Mouse (Mus musculus): ENCODE measurements around the gene Phf2. TPM values are rescaled to one million over a fixed set of nuclear protein-coding genes. Genes with fewer than 3 reads are reported as not detected.
A peak's percentile ranks its signal among the peaks of the same experiment; 100 is the strongest.

Phf2 gene
- polyA plus RNA-seq, 1 experiment from 2014 or later, result 8.6 TPM

- Histone ChIP-seq H3K4me2 (replicated peaks) (no peak overlapping the region), H3K9me3 (replicated peaks) (no peaks in the 10 kb centered on the region), H3K36me3 (no peaks in the 10 kb centered on the region), H3K27ac (replicated peaks) (0 out of 2 replicates have a peak overlapping the region, but pooled peaks have one; percentile 12), H3K4me1 (peaks cover 72% of the 10 kb centered on the region), H3K27me3 (no peaks in the 10 kb centered on the region), H3K4me3 (replicated peaks) (no peak overlapping the region), H3K9ac (no peak overlapping the region)
- 37% methylated on average over 7 of the region's 7 CpGs for WGBS
- ATAC-seq (ENCODE audit: insufficient number of reproducible peaks, low FRiP score, low TSS enrichment, low read depth), result no peak
Measured at GRCm38 (mm10) chr13:48857246-48857932, 13.5 kb downstream of the Phf2 start.

DNA sequence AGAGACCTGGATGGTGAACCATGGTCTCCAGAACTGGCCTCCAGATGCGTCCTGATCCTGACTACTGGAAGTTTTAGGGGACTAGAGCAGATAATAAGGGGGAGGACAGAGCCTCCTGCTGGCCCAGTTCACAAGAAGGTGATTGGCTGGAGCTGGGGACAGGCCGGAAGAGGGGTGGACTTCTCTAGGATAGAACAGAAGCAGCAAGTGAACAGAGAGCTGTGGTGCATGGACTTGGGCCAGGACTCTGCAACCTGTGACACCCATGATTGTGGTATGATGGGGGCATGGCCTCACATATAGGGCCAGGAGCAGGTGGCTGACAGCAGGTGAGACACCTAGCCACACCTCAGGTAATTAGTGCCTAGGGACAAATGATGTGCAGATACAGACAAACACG lies 17.0 kb downstream of the Phf2 start:
- Histone ChIP-seq H3K36me3 (no peaks in the 10 kb centered on the region), H3K4me1 (peaks cover 67% of the 10 kb centered on the region), H3K4me2 (replicated peaks) (no peak overlapping the region), H3K27ac (replicated peaks) (0 out of 2 replicates have a peak overlapping the region, but pooled peaks have one; percentile 71), H3K27me3 (no peaks in the 10 kb centered on the region), H3K9me3 (replicated peaks) (no peaks in the 10 kb centered on the region), H3K4me3 (replicated peaks) (no peak overlapping the region), H3K9ac (no peak overlapping the region)
- WGBS, result 56% methylated on average over 3 of the region's 3 CpGs
- ATAC-seq (ENCODE audit: insufficient number of reproducible peaks, low FRiP score, low TSS enrichment, low read depth), result no peak

- Histone ChIP-seq H3K36me3 (no peaks in the 10 kb centered on the region), H3K27me3 (no peaks in the 10 kb centered on the region), H3K9ac (no peak overlapping the region), H3K4me2 (replicated peaks) (no peak overlapping the region), H3K9me3 (replicated peaks) (no peaks in the 10 kb centered on the region), H3K4me3 (replicated peaks) (no peak overlapping the region), H3K4me1 (peaks cover 65% of the 10 kb centered on the region), H3K27ac (replicated peaks) (peak overlapping the region; percentile 71)
- ATAC-seq (ENCODE audit: insufficient number of reproducible peaks, low FRiP score, low TSS enrichment, low read depth), result no peak
- WGBS, result 8% methylated on average over 2 of the region's 2 CpGs
Measured at GRCm38 (mm10) chr13:48853475-48853874, 17.4 kb downstream of the Phf2 start.

DNA sequence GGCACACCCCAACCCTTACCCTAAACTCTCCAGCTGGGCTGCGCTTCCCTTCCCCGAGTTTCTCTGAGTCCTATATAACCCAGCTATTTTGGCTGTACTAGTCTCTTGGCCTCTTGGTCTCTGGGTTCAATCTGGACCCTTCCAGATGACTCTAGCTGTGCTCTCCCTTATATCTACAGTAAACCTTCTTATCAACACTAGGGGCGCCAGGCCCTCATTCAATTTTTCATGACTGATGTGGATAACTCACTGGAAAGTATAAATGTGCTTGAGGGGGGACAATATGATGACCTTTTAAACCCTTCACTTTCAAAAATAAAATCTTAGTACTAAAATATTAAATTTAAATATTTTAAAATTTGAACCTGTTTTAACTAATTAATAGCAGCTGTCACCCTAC lies 18.1 kb downstream of the Phf2 start:
- 66% methylated on average over 3 of the region's 3 CpGs for WGBS
- H3K36me3 ChIP-seq, result no peaks in the 10 kb centered on the region
- ATAC-seq (ENCODE audit: insufficient number of reproducible peaks, low FRiP score, low TSS enrichment, low read depth), result no peak
- no peaks in the 10 kb centered on the region for H3K9me3 ChIP-seq (replicated peaks)
- H3K4me1 ChIP-seq, result peaks cover 60% of the 10 kb centered on the region
- H3K4me2 ChIP-seq (replicated peaks), result no peak overlapping the region
- no peak overlapping the region for H3K27ac ChIP-seq (replicated peaks)
- no peak overlapping the region for H3K4me3 ChIP-seq (replicated peaks)
- H3K27me3 ChIP-seq, result no peaks in the 10 kb centered on the region
- H3K9ac ChIP-seq, result no peak overlapping the region

- no peak overlapping the region for H3K27ac ChIP-seq (replicated peaks)
- H3K4me1 ChIP-seq, result peaks cover 50% of the 10 kb centered on the region
- H3K36me3 ChIP-seq, result no peaks in the 10 kb centered on the region
- H3K27me3 ChIP-seq, result no peaks in the 10 kb centered on the region
- H3K9ac ChIP-seq, result no peak overlapping the region
- WGBS, result 80% methylated on average over 5 of the region's 5 CpGs
- no peak overlapping the region for H3K4me3 ChIP-seq (replicated peaks)
- no peak for ATAC-seq (ENCODE audit: insufficient number of reproducible peaks, low FRiP score, low TSS enrichment, low read depth)
- no peak overlapping the region for H3K4me2 ChIP-seq (replicated peaks)
- no peaks in the 10 kb centered on the region for H3K9me3 ChIP-seq (replicated peaks)
Measured at GRCm38 (mm10) chr13:48851719-48852118, 19.2 kb downstream of the Phf2 start.

DNA sequence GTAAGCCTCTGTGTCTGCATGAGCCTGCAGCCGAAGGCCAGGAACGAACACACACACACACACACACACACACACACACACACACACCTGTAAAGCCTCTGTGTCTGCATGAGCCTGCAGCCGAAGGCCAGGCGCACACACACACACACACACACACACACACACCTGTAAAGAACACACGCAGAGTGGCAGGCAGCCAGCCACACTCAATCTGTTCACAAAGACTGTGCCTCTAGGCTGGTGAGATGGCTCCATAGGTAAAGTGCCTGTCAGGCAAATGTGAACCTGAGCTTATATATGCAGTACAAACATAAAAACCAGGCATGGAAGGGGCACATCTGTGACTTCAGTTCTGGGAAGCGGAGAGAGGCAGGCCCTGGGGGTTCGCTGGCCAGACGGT lies 20.1 kb downstream of the Phf2 start:
- Histone ChIP-seq H3K4me1 (peaks cover 43% of the 10 kb centered on the region), H3K4me2 (replicated peaks) (no peak overlapping the region)
- no peak for ATAC-seq (ENCODE audit: insufficient number of reproducible peaks, low FRiP score, low TSS enrichment, low read depth)

DNA sequence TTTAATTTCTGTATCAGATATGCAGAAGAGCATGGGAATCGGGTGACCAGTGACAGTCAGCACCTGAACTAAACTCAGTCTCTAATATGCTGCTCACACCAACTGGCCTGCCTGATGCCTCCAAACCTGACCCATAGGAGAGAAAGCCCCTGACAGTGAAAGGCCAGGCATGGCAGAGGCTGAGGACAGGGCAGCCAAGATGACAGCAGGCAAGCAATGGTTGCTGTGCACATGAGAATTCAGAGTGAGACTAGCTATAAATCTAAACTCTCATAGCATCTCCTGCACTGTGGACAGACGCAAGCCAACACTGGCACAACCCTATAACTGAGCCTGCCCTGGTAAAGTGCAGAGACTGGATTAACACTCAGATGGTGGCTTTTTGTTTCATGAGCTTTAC lies 20.6 kb downstream of the Phf2 start:
- Histone ChIP-seq H3K4me2 (replicated peaks) (no peak overlapping the region), H3K27me3 (no peaks in the 10 kb centered on the region), H3K4me3 (replicated peaks) (no peak overlapping the region), H3K36me3 (no peaks in the 10 kb centered on the region), H3K4me1 (peaks cover 40% of the 10 kb centered on the region), H3K9me3 (replicated peaks) (no peaks in the 10 kb centered on the region), H3K9ac (no peak overlapping the region), H3K27ac (replicated peaks) (no peak overlapping the region)
- WGBS, result 85% methylated on average over 2 of the region's 2 CpGs
- ATAC-seq (ENCODE audit: insufficient number of reproducible peaks, low FRiP score, low TSS enrichment, low read depth), result no peak

More for the DNA sequence above, 20.1 kb downstream of the Phf2 start:
- Histone ChIP-seq H3K36me3 (no peaks in the 10 kb centered on the region), H3K9me3 (replicated peaks) (no peaks in the 10 kb centered on the region), H3K4me3 (replicated peaks) (no peak overlapping the region), H3K27ac (replicated peaks) (no peak overlapping the region), H3K9ac (no peak overlapping the region), H3K27me3 (no peaks in the 10 kb centered on the region)
- 74% methylated on average over 8 of the region's 8 CpGs for WGBS

- Histone ChIP-seq H3K27ac (replicated peaks) (no peak overlapping the region), H3K4me1 (peaks cover 31% of the 10 kb centered on the region), H3K27me3 (no peaks in the 10 kb centered on the region), H3K4me3 (replicated peaks) (no peak overlapping the region), H3K9ac (no peak overlapping the region), H3K36me3 (no peaks in the 10 kb centered on the region), H3K4me2 (replicated peaks) (no peak overlapping the region), H3K9me3 (replicated peaks) (no peaks in the 10 kb centered on the region)
- WGBS, result 21% methylated on average over 3 of the region's 3 CpGs
- no peak for ATAC-seq (ENCODE audit: insufficient number of reproducible peaks, low FRiP score, low TSS enrichment, low read depth)
Measured at GRCm38 (mm10) chr13:48849155-48849554, 21.8 kb downstream of the Phf2 start.

- Histone ChIP-seq H3K4me2 (replicated peaks) (no peak overlapping the region), H3K9ac (no peak overlapping the region), H3K4me3 (replicated peaks) (no peak overlapping the region), H3K9me3 (replicated peaks) (no peaks in the 10 kb centered on the region), H3K36me3 (no peaks in the 10 kb centered on the region), H3K4me1 (peaks cover 13% of the 10 kb centered on the region), H3K27me3 (no peaks in the 10 kb centered on the region), H3K27ac (replicated peaks) (no peak overlapping the region)
- no peak for ATAC-seq (ENCODE audit: insufficient number of reproducible peaks, low FRiP score, low TSS enrichment, low read depth)
- WGBS, result 59% methylated on average over 4 of the region's 4 CpGs
Measured at GRCm38 (mm10) chr13:48845308-48845707, 25.6 kb downstream of the Phf2 start.

DNA sequence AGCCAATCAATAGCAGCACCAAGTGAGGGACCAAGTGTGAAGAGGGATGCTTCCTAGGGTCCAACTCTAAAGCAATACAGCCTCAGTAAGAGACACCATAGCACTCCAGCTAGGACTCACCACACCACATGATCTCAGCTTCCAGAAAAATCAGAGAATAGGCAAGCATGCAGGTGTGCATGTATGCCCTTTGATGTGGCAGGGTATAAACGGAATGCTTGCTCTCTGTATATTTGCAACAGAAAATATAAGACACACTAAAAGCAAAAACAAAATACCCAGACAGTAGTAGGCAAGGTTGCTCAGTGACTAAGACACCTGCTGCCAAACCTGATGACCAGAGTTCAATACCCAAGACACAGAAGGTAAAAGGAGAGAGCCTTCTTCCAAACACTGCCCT lies 27.4 kb downstream of the Phf2 start:
- H3K9ac ChIP-seq, result no peak overlapping the region
- H3K27me3 ChIP-seq, result no peaks in the 10 kb centered on the region
- 72% methylated on average over 1 of the region's 1 CpGs for WGBS
- no peaks in the 10 kb centered on the region for H3K36me3 ChIP-seq
- H3K9me3 ChIP-seq (replicated peaks), result no peaks in the 10 kb centered on the region
- 0 out of 2 replicates have a peak, but pooled peaks cover 5% of the 10 kb centered on the region for H3K4me1 ChIP-seq
- no peak overlapping the region for H3K4me3 ChIP-seq (replicated peaks)
- H3K4me2 ChIP-seq (replicated peaks), result no peak overlapping the region
- ATAC-seq (ENCODE audit: insufficient number of reproducible peaks, low FRiP score, low TSS enrichment, low read depth), result no peak
- no peak overlapping the region for H3K27ac ChIP-seq (replicated peaks)

DNA sequence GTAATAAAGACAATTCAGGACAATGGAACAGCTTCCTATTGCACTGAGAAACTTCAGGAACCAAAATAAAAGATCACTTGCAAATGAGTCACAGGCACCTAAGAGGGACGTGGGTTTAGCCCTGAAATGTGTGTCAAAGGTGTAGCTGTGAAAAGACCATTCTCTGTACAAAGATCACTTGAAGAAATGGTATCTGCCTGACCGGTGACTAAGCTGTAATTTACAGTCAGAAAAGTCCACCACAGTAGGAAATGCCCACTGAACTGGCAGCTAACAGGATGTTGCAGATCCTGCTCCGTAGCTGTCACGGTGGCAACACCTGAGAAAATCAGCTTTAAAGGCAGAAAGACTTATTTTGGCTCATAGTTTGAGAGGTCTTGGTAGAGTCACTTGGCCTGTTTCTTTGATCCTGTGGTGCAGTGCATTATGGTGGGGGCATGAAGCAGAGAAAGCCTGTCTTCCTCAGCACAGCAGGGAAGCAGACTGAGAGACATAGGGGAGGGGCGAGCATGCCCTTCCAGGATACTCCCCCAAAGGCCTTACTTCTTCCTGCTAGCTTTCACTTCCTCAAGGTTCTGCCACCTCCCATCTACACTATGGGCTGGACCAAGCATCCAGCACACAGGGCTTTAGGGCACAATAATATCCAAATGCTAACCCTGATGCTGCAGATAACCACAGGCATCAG lies 28.9 kb downstream of the Phf2 start:
- Histone ChIP-seq H3K9ac (no peak overlapping the region), H3K27me3 (no peaks in the 10 kb centered on the region), H3K9me3 (replicated peaks) (no peaks in the 10 kb centered on the region), H3K27ac (replicated peaks) (no peak overlapping the region), H3K36me3 (no peaks in the 10 kb centered on the region), H3K4me3 (replicated peaks) (no peak overlapping the region), H3K4me2 (replicated peaks) (no peak overlapping the region), H3K4me1 (0 out of 2 replicates have a peak, but pooled peaks cover 3% of the 10 kb centered on the region)
- WGBS, result 75% methylated on average over 5 of the region's 5 CpGs
- ATAC-seq (ENCODE audit: insufficient number of reproducible peaks, low FRiP score, low TSS enrichment, low read depth), result no peak

DNA sequence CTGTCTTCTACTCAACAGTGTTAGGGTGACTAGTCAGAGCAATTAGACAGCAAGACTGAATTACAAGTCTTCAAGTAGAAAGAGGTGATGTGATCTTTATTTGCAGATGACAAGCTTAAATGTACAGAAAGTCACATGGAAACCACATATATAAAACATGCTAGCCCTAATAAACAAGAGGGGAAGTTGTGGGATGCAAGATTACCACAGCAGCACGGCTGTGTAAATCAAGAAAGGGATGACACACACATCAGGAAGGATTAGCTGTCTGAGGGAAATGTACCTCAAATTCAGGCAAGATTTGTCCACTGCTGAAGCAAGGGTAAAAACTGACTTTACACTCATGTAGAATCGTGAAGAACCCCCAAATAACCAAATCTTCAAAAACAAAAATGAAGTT lies 32.6 kb downstream of the Phf2 start:
- whole genome bisulfite sequencing, result 74% methylated on average over 2 of the region's 2 CpGs
- H3K4me1 ChIP-seq, result no peaks in the 10 kb centered on the region
- H3K9ac ChIP-seq, result no peak overlapping the region
- H3K27ac ChIP-seq (replicated peaks), result no peak overlapping the region
- H3K36me3 ChIP-seq, result peaks cover 11% of the 10 kb centered on the region
- H3K4me2 ChIP-seq (replicated peaks), result no peak overlapping the region
- H3K9me3 ChIP-seq (replicated peaks), result no peaks in the 10 kb centered on the region
- no peaks in the 10 kb centered on the region for H3K27me3 ChIP-seq
- no peak overlapping the region for H3K4me3 ChIP-seq (replicated peaks)
- no peak for ATAC-seq (ENCODE audit: insufficient number of reproducible peaks, low FRiP score, low TSS enrichment, low read depth)
